ENCODE assay signal across 8 mouse cellular contexts in genomic region chr1:161286726-161287310, GRCm38 (mm10). TPM values are rescaled to one million over a fixed set of nuclear protein-coding genes. Genes with fewer than 3 reads are reported as not detected.
A peak's percentile ranks its signal among the peaks of the same experiment; 100 is the strongest.
DNase-seq lines count a peak whose midpoint lies in the region; ATAC-seq and TF ChIP-seq lines count a peak whose summit lies in the region.

No protein-coding gene starts in this region.

- H3K27me3 ChIP-seq in E14TG2a.4 (ENCODE audit: insufficient read depth, low read length): no peaks in the 10 kb centered on the region
- no peaks in the 10 kb centered on the region for H3K27me3 ChIP-seq in heart, postnatal 0 days (ENCODE audit: control insufficient read depth, insufficient read depth, low read length)
- H3K27me3 ChIP-seq in liver, embryonic 11.5 days (replicated peaks; ENCODE audit: control insufficient read depth, insufficient read depth, low read length): no peaks in the 10 kb centered on the region

- peaks cover 13% of the 10 kb centered on the region for H3K9me3 ChIP-seq in E14TG2a.4 (ENCODE audit: low read length)
- H3K9me3 ChIP-seq in heart, postnatal 0 days (replicated peaks; ENCODE audit: control insufficient read depth, low read length): 0 out of 2 replicates have a peak, but pooled peaks cover 4% of the 10 kb centered on the region
- no peaks in the 10 kb centered on the region for H3K9me3 ChIP-seq in liver, embryonic 11.5 days (ENCODE audit: control insufficient read depth, low read length)

- no peak overlapping the region for H3K27ac ChIP-seq in heart, postnatal 0 days (ENCODE audit: low read depth)
- no peak overlapping the region for H3K27ac ChIP-seq in liver, embryonic 11.5 days (ENCODE audit: low read depth, low read length)

- ATAC-seq in erythroblast, adult 5-6 weeks (replicated peaks; ENCODE audit: low FRiP score, poor library complexity, severe bottlenecking): peak; percentile 86
- 0 out of 2 replicates have a peak, but pooled peaks have one; percentile 51 for ATAC-seq in heart, postnatal 0 days (ENCODE audit: insufficient read depth, low read depth)
- ATAC-seq in liver, embryonic 11.5 days (replicated peaks; ENCODE audit: low FRiP score): peak; percentile 77

- TF ChIP-seq CTCF in E14TG2a.4 (conservative IDR thresholded peaks at IDR 0.05; ENCODE audit: low read length): peak; percentile 80
- peak; percentile 80 for TF ChIP-seq CTCF in heart, postnatal 0 days (IDR thresholded peaks at IDR 0.05; ENCODE audit: low read depth)

- H3K4me3 ChIP-seq in E14TG2a.4 (replicated peaks; ENCODE audit: low read length): no peak overlapping the region
- no peak overlapping the region for H3K4me3 ChIP-seq in heart, postnatal 0 days (ENCODE audit: low read depth, low read length)
- H3K4me3 ChIP-seq in liver, embryonic 11.5 days (ENCODE audit: low read depth, low read length): no peak overlapping the region

- no peaks in the 10 kb centered on the region for H3K36me3 ChIP-seq in E14TG2a.4 (ENCODE audit: insufficient read depth, low read length)
- H3K36me3 ChIP-seq in heart, postnatal 0 days (replicated peaks; ENCODE audit: control insufficient read depth, insufficient read depth, low read length): no peaks in the 10 kb centered on the region
- H3K36me3 ChIP-seq in liver, embryonic 11.5 days (ENCODE audit: control insufficient read depth, insufficient read depth, low read length): no peaks in the 10 kb centered on the region

- no peak for TF ChIP-seq EP300 in heart, postnatal 0 days (IDR thresholded peaks at IDR 0.05; ENCODE audit: low read depth)

- H3K4me1 ChIP-seq in E14TG2a.4 (replicated peaks; ENCODE audit: low read depth, low read length): peaks cover 12% of the 10 kb centered on the region
- H3K4me1 ChIP-seq in heart, postnatal 0 days (ENCODE audit: control insufficient read depth, insufficient read depth): no peaks in the 10 kb centered on the region
- no peaks in the 10 kb centered on the region for H3K4me1 ChIP-seq in liver, embryonic 11.5 days (replicated peaks; ENCODE audit: control insufficient read depth, insufficient read depth, low read length)

- no peak overlapping the region for H3K4me2 ChIP-seq in heart, postnatal 0 days (ENCODE audit: low read depth, low read length)
- no peak overlapping the region for H3K4me2 ChIP-seq in liver, embryonic 11.5 days

- DNase-seq in brain, adult 2 months (ENCODE audit: low read depth, low spot score): peak; percentile 73
- peak; percentile 44 for DNase-seq in heart, postnatal 0 days (ENCODE audit: low spot score)
- peak; percentile 68 for DNase-seq in kidney, postnatal 14 days
- DNase-seq in liver, embryonic 11.5 days (ENCODE audit: low spot score): peak; percentile 41
- peak; percentile 35 to 62 for DNase-seq in natural killer cell, adult 2 months (ENCODE audit: low spot score in 2 of 2)
- DNase-seq in testis, postnatal 14 days (ENCODE audit: low spot score): peak; percentile 35

- WGBS in heart, postnatal 0 days: 24% methylated on average over 11 of the region's 11 CpGs
- WGBS in liver, embryonic 11.5 days: 30% methylated on average over 11 of the region's 11 CpGs

- H3K9ac ChIP-seq in heart, postnatal 0 days (replicated peaks; ENCODE audit: low read depth, low read length): no peak overlapping the region
- no peak overlapping the region for H3K9ac ChIP-seq in liver, embryonic 11.5 days (ENCODE audit: low read depth, low read length)

RNA-seq across cellular contexts. Expression of gene Prdx6, which starts 35.8 kb away (rescaled TPM):
- 41.2 and 61.1 TPM in 2 replicates for total RNA-seq in erythroblast, adult 5-6 weeks (2015; ENCODE audit: low replicate concordance)
- 40.3 and 63.1 TPM in 2 replicates for total RNA-seq in erythroblast, adult 5-6 weeks (2017; ENCODE audit: low replicate concordance)
- total RNA-seq in heart, postnatal 0 days (2014; rRNA removed; ENCODE audit: low replicate concordance): 195 and 219 TPM in 2 replicates
- 311 and 322 TPM in 2 replicates for polyA plus RNA-seq in heart, postnatal 0 days (2015; fragmentation: Nextera tagmentation; extraction: Ambion mirVana)
- polyA plus RNA-seq in liver, embryonic 11.5 days (2014; fragmentation: Nextera tagmentation; extraction: Ambion mirVana): 744 and 826 TPM in 2 replicates
